Mouse (Mus musculus) G1E (cell line): ENCODE results near the gene Zdhhc8.

Experiments used
- CTCF ChIP-seq: IDR thresholded peaks from 2 replicates; pipeline ENCODE4 v1.5.1; 2012; ENCODE audit warnings: low read depth, low read length, inconsistent platforms, mixed read lengths
- GATA1 ChIP-seq: IDR thresholded peaks from 2 replicates; pipeline ENCODE4 v1.6.1; 2012; ENCODE audit warnings: borderline replicate concordance, low read length, inconsistent platforms, mixed read lengths
- GATA2 ChIP-seq: IDR thresholded peaks from 2 replicates; pipeline ENCODE4 v1.6.1; 2012; ENCODE audit warnings: low read depth, low read length, inconsistent platforms, borderline replicate concordance
- POLR2AphosphoS5 ChIP-seq: IDR thresholded peaks from 2 replicates; pipeline ENCODE4 v1.6.1; 2012; ENCODE audit warnings: low read depth, low read length, inconsistent platforms; ENCODE audit not compliant: insufficient replicate concordance
- TAL1 ChIP-seq: conservative IDR thresholded peaks from 2 replicates; pipeline ENCODE4 v1.6.1; 2012; ENCODE audit warnings: low read depth, low read length, inconsistent platforms, mixed read lengths

GRCm38 (mm10) chr16:18222188-18222587, 12.7 kb downstream of the Zdhhc8 start:
- TF ChIP-seq CTCF (no peak), GATA1 (no peak), TAL1 (no peak), GATA2 (no peak), POLR2AphosphoS5 (no peak)
